Mouse (Mus musculus) testis, adult 2 months (tissue): ENCODE results near the gene B3galnt1.
"Not testable (repeated sequence)": the region's sequence is repeated elsewhere in the genome, so short reads cannot be mapped to it uniquely, and the experiment has no call there.

Source experiments
- CTCF ChIP-seq: fragments of 200-500 bp; IDR thresholded peaks from 2 replicates; pipeline ENCODE4 v1.5.1; 2012; ENCODE audit warnings: low read depth, mild to moderate bottlenecking, inconsistent platforms, low read length, moderate library complexity; ENCODE audit not compliant: control insufficient read depth, insufficient read depth, insufficient replicate concordance
- POLR2A ChIP-seq: fragments of 200-500 bp; IDR thresholded peaks from 2 replicates; pipeline ENCODE4 v1.6.1; 2012; ENCODE audit warnings: low read depth, mild to moderate bottlenecking, inconsistent platforms, low read length, moderate library complexity; ENCODE audit not compliant: control insufficient read depth

DNA sequence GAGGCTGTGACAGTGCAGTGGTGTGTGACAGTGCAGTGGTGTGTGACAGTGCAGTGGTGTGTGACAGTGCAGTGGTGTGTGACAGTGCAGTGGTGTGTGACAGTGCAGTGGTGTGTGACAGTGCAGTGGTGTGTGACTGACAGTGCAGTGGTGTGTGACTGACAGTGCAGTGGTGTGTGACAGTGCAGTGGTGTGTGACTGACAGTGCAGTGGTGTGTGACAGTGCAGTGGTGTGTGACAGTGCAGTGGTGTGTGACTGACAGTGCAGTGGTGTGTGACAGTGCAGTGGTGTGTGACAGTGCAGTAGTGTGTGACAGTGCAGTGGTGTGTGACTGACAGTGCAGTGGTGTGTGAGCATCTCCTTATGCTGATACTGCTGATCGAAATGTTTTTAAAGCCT is 33.2 kb downstream of the B3galnt1 start:
- TF ChIP-seq CTCF, POLR2A: not testable (repeated sequence)
